Mouse (Mus musculus): Measurements from ENCODE around the gene Anapc15. TPM values are rescaled to one million over a fixed set of nuclear protein-coding genes. Genes with fewer than 3 reads are reported as not detected.
A peak's percentile ranks its signal among the peaks of the same experiment; 100 is the strongest.

Anapc15 gene
- polyA plus RNA-seq, 2 experiments = 60.5 to 68.9 TPM

DNA sequence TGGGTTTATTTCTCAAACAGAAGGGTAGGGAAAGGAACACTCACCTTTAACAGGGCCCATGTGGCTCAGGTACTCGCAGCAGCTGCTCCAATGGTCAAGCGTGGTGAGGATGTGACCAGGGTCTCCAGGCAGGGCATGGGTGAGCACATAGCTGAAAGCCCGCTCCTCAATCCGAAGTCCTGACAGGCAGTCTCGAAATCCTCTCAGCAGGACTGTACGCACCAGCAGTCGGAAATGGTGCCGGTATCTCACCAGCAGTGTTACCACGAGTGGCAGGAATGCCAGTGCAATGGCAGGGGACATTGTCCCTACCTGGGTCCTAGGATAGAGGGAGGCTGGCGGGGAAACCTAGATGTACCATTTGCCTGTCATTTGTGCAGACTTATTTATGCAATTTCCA lies 38.5 kb downstream of the Anapc15 start:
- 91% methylated on average over 10 of the region's 10 CpGs for WGBS
- no peak for TF ChIP-seq POLR2A (IDR thresholded peaks at IDR 0.05; ENCODE audit: borderline replicate concordance, extremely low read depth, insufficient read depth, insufficient read length)

GRCm38 (mm10) chr7:101902846-101903245 lies 39.3 kb downstream of the Anapc15 start:
- peaks cover 9% of the 10 kb centered on the region; the same call in 1 of the 2 replicates for H3K36me3 ChIP-seq (ENCODE audit: control insufficient read depth, insufficient read depth, low read length)
- H3K27ac ChIP-seq (replicated peaks; ENCODE audit: low read depth, low read length) = no peak overlapping the region
- no peak overlapping the region for H3K4me2 ChIP-seq (replicated peaks; ENCODE audit: low read depth, low read length, severe bottlenecking)
- H3K4me3 ChIP-seq (replicated peaks; ENCODE audit: low read length) = no peak overlapping the region
- no peak overlapping the region for H3K9ac ChIP-seq (ENCODE audit: low read depth, low read length, severe bottlenecking)
- no peaks in the 10 kb centered on the region for H3K27me3 ChIP-seq (ENCODE audit: control insufficient read depth, insufficient read depth, low read length)
- ATAC-seq (ENCODE audit: low FRiP score, low read depth) = no peak
- H3K4me1 ChIP-seq (ENCODE audit: control insufficient read depth, insufficient read depth, low read length) = peaks cover 12% of the 10 kb centered on the region
- TF ChIP-seq POLR2A (IDR thresholded peaks at IDR 0.05; ENCODE audit: borderline replicate concordance, extremely low read depth, insufficient read depth, insufficient read length) = no peak
- DNase-seq (ENCODE audit: low spot score) = no peak
- no peaks in the 10 kb centered on the region for H3K9me3 ChIP-seq (ENCODE audit: control insufficient read depth, low read length)

More for the DNA sequence above, 38.5 kb downstream of the Anapc15 start:
- H3K4me2 ChIP-seq (replicated peaks; ENCODE audit: low read depth, low read length, severe bottlenecking) = no peak overlapping the region
- DNase-seq (ENCODE audit: low spot score) = no peak
- no peaks in the 10 kb centered on the region for H3K27me3 ChIP-seq (ENCODE audit: control insufficient read depth, insufficient read depth, low read length)
- H3K36me3 ChIP-seq (ENCODE audit: control insufficient read depth, insufficient read depth, low read length) = peaks cover 9% of the 10 kb centered on the region; the same call in 1 of the 2 replicates
- H3K9me3 ChIP-seq (ENCODE audit: control insufficient read depth, low read length) = no peaks in the 10 kb centered on the region
- no peak overlapping the region for H3K27ac ChIP-seq (replicated peaks; ENCODE audit: low read depth, low read length)
- peaks cover 12% of the 10 kb centered on the region for H3K4me1 ChIP-seq (ENCODE audit: control insufficient read depth, insufficient read depth, low read length)
- H3K4me3 ChIP-seq (replicated peaks; ENCODE audit: low read length) = no peak overlapping the region
- no peak for ATAC-seq (ENCODE audit: low FRiP score, low read depth)
- H3K9ac ChIP-seq (ENCODE audit: low read depth, low read length, severe bottlenecking) = no peak overlapping the region

GRCm38 (mm10) chr7:101905561-101906286 lies 42.2 kb downstream of the Anapc15 start, which contains the start of gene Lamtor1:
Lamtor1 (plus strand) TSS chr7:101905904.
- Histone ChIP-seq H3K9ac (ENCODE audit: low read depth, low read length, severe bottlenecking) (peak within 1 kb of the TSS; percentile 82), H3K4me2 (replicated peaks; ENCODE audit: low read depth, low read length, severe bottlenecking) (peak within 1 kb of the TSS; percentile 64), H3K9me3 (ENCODE audit: control insufficient read depth, low read length) (no peaks in the 10 kb centered on the region), H3K4me1 (ENCODE audit: control insufficient read depth, insufficient read depth, low read length) (peaks cover 12% of the 10 kb centered on the region), H3K36me3 (ENCODE audit: control insufficient read depth, insufficient read depth, low read length) (peaks cover 14% of the 10 kb centered on the region), H3K4me3 (replicated peaks; ENCODE audit: low read length) (peak within 1 kb of the TSS; percentile 80), H3K27me3 (ENCODE audit: control insufficient read depth, insufficient read depth, low read length) (no peaks in the 10 kb centered on the region), H3K27ac (replicated peaks; ENCODE audit: low read depth, low read length) (peak within 1 kb of the TSS; percentile 96)
- 3% methylated on average over 56 of the region's 61 CpGs for WGBS
- ATAC-seq (ENCODE audit: low FRiP score, low read depth) = peak; percentile 98
- peak; percentile 69; the same call in 1 of the 2 replicates for TF ChIP-seq POLR2A (IDR thresholded peaks at IDR 0.05; ENCODE audit: borderline replicate concordance, extremely low read depth, insufficient read depth, insufficient read length)
- DNase-seq (ENCODE audit: low spot score) = peak; percentile 99

GRCm38 (mm10) chr7:101906287-101906681 lies 42.8 kb downstream of the Anapc15 start, which contains the start of gene Tomt:
Tomt (minus strand) TSS chr7:101906359.
- Histone ChIP-seq H3K4me3 (replicated peaks; ENCODE audit: low read length) (peak within 1 kb of the TSS; percentile 80), H3K9me3 (ENCODE audit: control insufficient read depth, low read length) (no peaks in the 10 kb centered on the region), H3K36me3 (ENCODE audit: control insufficient read depth, insufficient read depth, low read length) (peaks cover 20% of the 10 kb centered on the region), H3K9ac (ENCODE audit: low read depth, low read length, severe bottlenecking) (peak within 1 kb of the TSS; percentile 82), H3K4me2 (replicated peaks; ENCODE audit: low read depth, low read length, severe bottlenecking) (peak within 1 kb of the TSS; percentile 64), H3K27ac (replicated peaks; ENCODE audit: low read depth, low read length) (peak within 1 kb of the TSS; percentile 96), H3K4me1 (ENCODE audit: control insufficient read depth, insufficient read depth, low read length) (peaks cover 12% of the 10 kb centered on the region), H3K27me3 (ENCODE audit: control insufficient read depth, insufficient read depth, low read length) (no peaks in the 10 kb centered on the region)
- WGBS = 12% methylated on average over 11 of the region's 11 CpGs
- no peak for ATAC-seq (ENCODE audit: low FRiP score, low read depth)
- DNase-seq (ENCODE audit: low spot score) = no peak
- no peak for TF ChIP-seq POLR2A (IDR thresholded peaks at IDR 0.05; ENCODE audit: borderline replicate concordance, extremely low read depth, insufficient read depth, insufficient read length)

- Histone ChIP-seq H3K4me3 (replicated peaks; ENCODE audit: low read length) (peak overlapping the region; percentile 80), H3K4me1 (ENCODE audit: control insufficient read depth, insufficient read depth, low read length) (peaks cover 12% of the 10 kb centered on the region), H3K9ac (ENCODE audit: low read depth, low read length, severe bottlenecking) (peak overlapping the region; percentile 82), H3K9me3 (ENCODE audit: control insufficient read depth, low read length) (no peaks in the 10 kb centered on the region), H3K36me3 (ENCODE audit: control insufficient read depth, insufficient read depth, low read length) (peaks cover 23% of the 10 kb centered on the region), H3K27me3 (ENCODE audit: control insufficient read depth, insufficient read depth, low read length) (no peaks in the 10 kb centered on the region), H3K27ac (replicated peaks; ENCODE audit: low read depth, low read length) (0 out of 2 replicates have a peak overlapping the region, but pooled peaks have one; percentile 21), H3K4me2 (replicated peaks; ENCODE audit: low read depth, low read length, severe bottlenecking) (peak overlapping the region; percentile 53)
- DNase-seq (ENCODE audit: low spot score) = no peak
- no peak for ATAC-seq (ENCODE audit: low FRiP score, low read depth)
- WGBS = 67% methylated on average over 8 of the region's 8 CpGs
- no peak for TF ChIP-seq POLR2A (IDR thresholded peaks at IDR 0.05; ENCODE audit: borderline replicate concordance, extremely low read depth, insufficient read depth, insufficient read length)
Observed at GRCm38 (mm10) chr7:101906696-101907095, 43.2 kb downstream of the Anapc15 start.

Data from limb, embryonic 14.5 days (tissue).